Mouse (Mus musculus) kidney, adult 2 months (tissue): ENCODE measurements around the gene Dnajc1.

Source experiments
- CTCF ChIP-seq: fragments of 200-500 bp; conservative IDR thresholded peaks from 2 replicates; pipeline ENCODE4 v1.5.1; 2011; ENCODE audit warnings: low read depth, mild to moderate bottlenecking, control low read depth, low read length, moderate library complexity, mixed read lengths; ENCODE audit not compliant: insufficient read depth, insufficient read length
- POLR2A ChIP-seq: fragments of 200-500 bp; IDR thresholded peaks from one replicate; pipeline ENCODE4 v1.6.1; 2011; ENCODE audit warnings: low read depth, low read length, control low read depth

- TF ChIP-seq POLR2A: no peak
- no peak for TF ChIP-seq CTCF
Measured at GRCm38 (mm10) chr2:18195285-18195684, 197.3 kb downstream of the Dnajc1 start.
